Mouse (Mus musculus) urinary bladder, postnatal 36 days (tissue): ENCODE measurements at regions not wholly inside any gene's neighbourhood (a gene's known extent, or its start where the extent isn't known, plus 50 kb on each side); places are given as distances from the start of the nearest gene placed in this dataset.

Experiments
- DNase-seq, 2 experiments: peaks; one replicate each; pipeline ENCODE4 v3.0.0; 2022; ENCODE audit warnings: low spot score in 2 of 2, mixed read lengths in 1 of 2

GRCm38 (mm10) chr3:128415568-128415967 lies 519.4 kb upstream of the Fam241a start:
- no peak for DNase-seq

GRCm38 (mm10) chr3:128413481-128413880 lies 517.4 kb upstream of the Fam241a start:
- DNase-seq = no peak

- DNase-seq = no peak
These were observed 516.0 kb upstream of the Fam241a start for GRCm38 (mm10) chr3:128412157-128412556.

GRCm38 (mm10) chr3:128394805-128395204 lies 498.7 kb upstream of the Fam241a start:
- no peak for DNase-seq

GRCm38 (mm10) chr3:128380579-128380978 lies 484.5 kb upstream of the Fam241a start:
- DNase-seq = no peak

DNA sequence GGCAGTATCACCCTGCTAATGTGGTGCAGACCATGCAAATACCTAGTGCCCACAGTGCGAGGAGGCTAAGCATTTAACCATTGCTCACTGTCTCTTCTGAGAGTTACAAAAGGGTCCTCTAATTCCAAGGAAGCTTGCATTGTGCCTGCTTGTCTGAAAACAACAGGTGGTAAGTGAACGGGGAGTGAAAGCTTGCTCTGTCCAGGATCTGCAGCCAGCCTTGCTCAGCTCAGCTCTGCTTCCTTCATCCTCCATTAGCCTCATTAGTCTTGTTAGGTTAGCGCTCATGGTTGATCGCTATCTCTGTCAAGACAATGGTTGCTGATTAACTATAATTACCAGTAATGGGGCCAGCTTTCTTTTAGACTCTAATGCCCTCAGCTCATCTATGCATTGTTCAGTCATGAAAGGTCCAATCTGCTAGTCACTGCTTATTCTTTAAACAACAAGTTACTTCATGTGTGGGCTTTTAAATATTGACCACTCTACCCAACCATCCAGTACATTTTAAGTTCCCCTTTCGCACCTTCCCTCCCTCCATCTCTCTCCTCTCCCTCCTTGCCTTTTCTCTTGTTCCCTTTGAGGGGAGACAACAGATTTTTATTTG lies 473.5 kb upstream of the Fam241a start:
- no peak for DNase-seq

DNA sequence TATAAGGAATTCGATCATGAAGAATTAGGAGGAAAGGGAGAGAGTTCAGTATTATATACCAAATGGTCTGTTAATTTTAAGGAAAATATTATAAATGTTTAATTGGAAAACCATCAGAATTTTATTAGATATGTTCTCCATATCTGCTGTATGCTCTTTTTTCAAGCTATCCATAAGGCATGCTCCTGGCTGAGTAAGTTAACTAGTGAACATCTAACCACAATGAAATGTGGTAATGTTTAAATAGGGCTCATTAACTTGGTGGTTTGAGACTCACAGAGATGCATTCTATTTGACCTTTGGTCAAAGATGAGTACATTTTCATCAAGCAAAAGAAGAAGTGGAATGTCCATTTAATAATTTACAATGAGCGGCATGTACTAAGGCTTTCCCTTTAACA lies 466.2 kb upstream of the Fam241a start:
- DNase-seq = no peak

- peak; percentile 3 to 5 for DNase-seq
These were observed 453.0 kb upstream of the Fam241a start for GRCm38 (mm10) chr3:128349123-128349522.

GRCm38 (mm10) chr3:128347782-128348574 lies 451.9 kb upstream of the Fam241a start:
- DNase-seq = no peak

- no peak for DNase-seq
These were observed 441.4 kb upstream of the Fam241a start for GRCm38 (mm10) chr3:128337508-128337907.

DNA sequence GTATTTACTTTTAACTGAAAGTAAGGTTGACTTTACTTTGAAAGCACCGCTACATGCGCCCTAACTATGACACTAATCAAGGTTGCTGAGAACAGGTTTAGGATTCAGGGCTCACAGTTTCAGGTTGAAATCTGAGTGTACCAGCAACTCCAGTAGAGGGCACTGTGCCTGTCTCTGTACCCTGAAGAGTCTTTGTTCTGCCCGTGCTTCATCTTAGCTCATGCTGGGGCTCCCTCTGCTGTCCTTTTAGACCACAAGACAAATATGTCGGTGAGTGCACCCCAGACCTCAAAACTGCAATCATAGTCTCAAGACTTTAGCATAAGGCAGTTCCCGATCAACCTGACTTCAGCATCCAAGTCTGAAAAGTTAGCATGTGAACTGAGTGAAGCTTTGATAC lies 440.9 kb upstream of the Fam241a start:
- DNase-seq = peak; percentile 42 to 66

DNA sequence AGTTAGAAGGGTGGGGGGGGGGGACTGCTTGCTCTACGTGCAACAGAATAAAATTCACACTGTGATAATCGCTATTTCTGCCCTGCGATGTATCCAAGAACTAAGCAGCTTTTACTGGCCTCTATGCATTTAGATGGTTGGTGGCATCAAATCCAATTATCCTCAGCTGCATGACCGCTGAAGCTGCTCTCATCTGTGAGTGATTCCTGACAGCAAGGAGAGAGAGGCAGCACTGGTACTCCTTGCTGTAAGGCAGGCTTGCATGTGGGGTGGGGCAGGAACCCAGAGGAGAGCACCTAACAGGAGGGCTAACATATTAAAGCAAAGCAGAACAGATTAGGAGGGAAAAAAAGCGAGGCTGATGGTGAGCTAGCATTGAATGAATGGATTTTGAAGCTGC lies 431.6 kb upstream of the Fam241a start:
- DNase-seq = no peak

DNA sequence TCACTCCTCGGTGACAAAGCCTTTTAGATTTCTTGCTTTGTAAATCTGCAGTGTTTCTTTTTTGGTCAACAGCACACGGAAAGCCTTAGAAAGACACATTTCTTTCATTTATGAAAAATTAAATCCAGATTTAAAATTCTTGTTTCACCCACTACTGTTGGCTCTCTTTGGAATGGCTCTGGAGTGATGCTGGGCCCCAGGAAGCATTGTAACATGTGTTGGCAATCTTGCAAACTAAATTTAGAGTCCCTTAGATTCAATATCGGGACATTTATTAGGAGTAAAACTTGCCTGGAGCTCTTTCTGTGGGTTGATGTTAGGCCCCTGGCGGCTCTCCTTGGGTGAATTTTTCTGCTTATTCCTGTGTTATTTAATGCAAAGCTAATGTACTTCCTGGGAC lies 405.2 kb upstream of the Fam241a start:
- no peak for DNase-seq

GRCm38 (mm10) chr3:128298110-128298509 lies 402.0 kb upstream of the Fam241a start:
- no peak for DNase-seq

DNA sequence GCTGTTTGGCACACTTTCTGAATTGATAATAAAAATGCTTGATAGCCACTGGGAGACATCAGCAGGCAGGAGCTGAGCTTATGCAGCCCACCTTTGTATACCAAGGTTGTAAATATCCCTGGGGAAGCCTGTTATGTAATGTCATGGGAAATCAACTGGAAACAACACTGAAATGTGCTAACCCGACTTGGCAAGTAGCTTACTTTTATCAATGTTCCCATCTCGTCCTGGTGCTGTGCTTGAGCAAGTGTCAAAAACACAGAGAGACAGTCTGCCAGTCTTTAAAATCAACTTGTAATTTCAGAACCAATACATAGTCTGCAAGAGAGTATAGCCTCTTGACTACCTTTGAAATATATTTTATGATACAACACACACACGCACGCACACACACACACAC lies 391.7 kb upstream of the Fam241a start:
- DNase-seq = no peak

- no peak for DNase-seq
These were observed 389.1 kb upstream of the Fam241a start for GRCm38 (mm10) chr3:128285214-128285613.

DNA sequence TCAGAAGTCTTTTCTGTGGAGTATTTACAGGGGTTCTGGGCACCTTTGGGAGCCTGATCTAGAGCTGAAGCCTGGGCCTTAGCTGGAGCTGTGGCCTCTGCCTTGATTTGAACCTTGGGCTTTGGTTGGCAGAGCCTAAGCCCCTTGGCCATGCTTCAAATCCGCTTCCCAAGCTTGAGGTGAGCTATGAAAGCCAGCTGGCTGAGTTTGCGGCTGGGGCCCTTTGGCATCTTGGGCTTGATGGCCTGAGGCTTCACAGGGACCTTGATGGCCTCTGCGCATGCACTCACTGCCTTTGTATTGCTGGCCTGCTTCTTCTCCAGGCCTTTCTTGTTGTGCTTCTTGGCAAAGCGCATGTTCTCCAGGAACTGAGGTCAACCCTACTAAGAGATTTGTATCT lies 384.5 kb upstream of the Fam241a start:
- DNase-seq = peak in 1 of 2 experiments; percentile 40

GRCm38 (mm10) chr3:128270576-128270975 lies 374.5 kb upstream of the Fam241a start:
- DNase-seq = no peak

DNA sequence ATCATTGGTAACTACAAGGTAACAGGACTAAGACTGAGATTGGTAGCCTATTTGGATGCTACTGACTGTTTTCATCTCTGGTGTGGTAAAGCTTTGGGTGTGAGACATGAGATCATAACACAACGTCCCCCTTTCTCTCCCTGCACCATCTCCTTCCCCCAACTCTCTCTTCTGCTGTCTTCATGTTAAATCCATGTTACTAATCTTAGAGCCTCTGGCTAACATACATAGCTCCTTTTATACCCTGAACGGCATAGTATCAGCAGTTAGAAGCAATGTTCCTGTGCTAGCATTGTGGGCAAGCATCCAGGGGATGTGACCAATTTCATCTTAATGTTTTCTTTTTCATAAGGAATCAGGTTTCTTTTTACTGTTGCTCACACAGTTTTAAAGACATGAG lies 365.1 kb upstream of the Fam241a start:
- DNase-seq = no peak

- DNase-seq = no peak
These were observed 351.7 kb upstream of the Fam241a start for GRCm38 (mm10) chr3:128247816-128248215.

GRCm38 (mm10) chr3:128239813-128240421 lies 343.8 kb upstream of the Fam241a start:
- DNase-seq = no peak

DNA sequence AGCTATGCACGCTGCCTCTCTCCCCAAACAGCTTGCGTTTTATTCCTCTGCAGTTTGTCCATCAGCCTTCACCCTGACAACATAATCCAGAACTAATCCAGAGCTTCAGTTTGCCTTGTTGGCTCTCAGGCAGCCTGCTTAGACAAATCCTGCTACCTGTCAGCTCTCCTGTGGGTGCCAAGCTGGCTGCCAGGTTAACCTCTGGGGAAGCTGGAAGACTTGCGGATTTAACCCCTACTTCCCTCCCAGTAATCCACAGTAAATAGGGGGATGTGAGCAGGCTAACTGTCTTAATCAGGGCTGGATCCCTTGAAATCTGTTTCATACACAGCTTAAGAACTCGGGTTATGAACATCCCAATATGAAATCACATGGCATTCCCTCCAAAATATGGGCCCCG lies 334.3 kb upstream of the Fam241a start:
- DNase-seq = no peak
